In genomic region chr5:118063181-118063621, GRCm38 (mm10) we compare ENCODE assay signal across 12 mouse cellular contexts. TPM values are rescaled to one million over a fixed set of nuclear protein-coding genes. Genes with fewer than 3 reads are reported as not detected.
A peak's percentile ranks its signal among the peaks of the same experiment; 100 is the strongest.
DNase-seq lines count a peak whose midpoint lies in the region; ATAC-seq lines count a peak whose summit lies in the region.
"Had no signal": no experiment of that assay in that cellular context is flagged by ENCODE, and none has a peak within 500 bp of the region (broad histone marks: within the 10 kb centered on the region; RNA-seq: fewer than 3 reads in every experiment).

No protein-coding gene starts in this region.

- no peaks in the 10 kb centered on the region for H3K27me3 ChIP-seq in midbrain, embryonic 12.5 days
- H3K27me3 ChIP-seq: embryonic facial prominence, embryonic 15.5 days had no signal

- peak; percentile 47 for DNase-seq in adrenal gland, postnatal 14 days
- no peak for DNase-seq in adrenal gland, postnatal 4 days (ENCODE audit: low spot score in 2 of 2)
- DNase-seq in layer of hippocampus, adult 18-20 months (ENCODE audit: low spot score in 2 of 2), result peak; percentile 56 to 85
- DNase-seq in layer of hippocampus, postnatal 25 days (ENCODE audit: extremely low spot score in 1 of 2, low spot score in 1 of 2), result no peak
- peak; percentile 46 for DNase-seq in fibroblast of lung, adult 2 months (ENCODE audit: low read depth)
- DNase-seq in ovary, adult 18-20 months (ENCODE audit: low spot score), result no peak
- DNase-seq in thymus, postnatal 25 days, result no peak
- DNase-seq: B cell, adult 2 months; kidney, postnatal 4 days had no signal

- peak overlapping the region; percentile 89 for H3K27ac ChIP-seq in midbrain, embryonic 12.5 days (replicated peaks)
- H3K27ac ChIP-seq: embryonic facial prominence, embryonic 15.5 days had no signal

- ATAC-seq in midbrain, embryonic 12.5 days (ENCODE audit: low FRiP score, low read depth), result no peak

- peaks cover 39% of the 10 kb centered on the region for H3K4me1 ChIP-seq in midbrain, embryonic 12.5 days

- H3K4me3 ChIP-seq in midbrain, embryonic 12.5 days, result no peak overlapping the region
- H3K4me3 ChIP-seq: embryonic facial prominence, embryonic 15.5 days had no signal

- H3K9ac ChIP-seq in midbrain, embryonic 12.5 days (replicated peaks), result no peak overlapping the region
- H3K9ac ChIP-seq: embryonic facial prominence, embryonic 15.5 days had no signal

- no peak overlapping the region for H3K4me2 ChIP-seq in midbrain, embryonic 12.5 days (replicated peaks)
- H3K4me2 ChIP-seq: embryonic facial prominence, embryonic 15.5 days had no signal

- H3K9me3 ChIP-seq in midbrain, embryonic 12.5 days, result no peaks in the 10 kb centered on the region
- H3K9me3 ChIP-seq: embryonic facial prominence, embryonic 15.5 days had no signal

- 62% methylated on average over 8 of the region's 8 CpGs for WGBS in midbrain, embryonic 12.5 days

- H3K36me3 ChIP-seq in midbrain, embryonic 12.5 days, result peaks cover 20% of the 10 kb centered on the region

RNA-seq across cellular contexts. Expression of gene Tesc, which starts 35.7 kb away (rescaled TPM):
- total RNA-seq in adrenal gland, postnatal 14 days (2021), result 78.8 and 80.8 TPM in 2 replicates
- total RNA-seq in adrenal gland, postnatal 4 days (2021), result 10 to 100 TPM; 53.7 to 60.8 TPM
- total RNA-seq in layer of hippocampus, adult 18-20 months (2021), result 10 to 100 TPM; 92.6 to 94.2 TPM
- total RNA-seq in layer of hippocampus, postnatal 25 days (2021), result 100 to 1,000 TPM in 1 of 2 experiments, 10 to 100 TPM in 1; 80.0 to 100 TPM
- 1.5 and 1.8 TPM in 2 replicates for polyA plus RNA-seq in midbrain, embryonic 12.5 days (2016; fragmentation: Nextera tagmentation; extraction: Ambion mirVana)
- total RNA-seq: hematopoietic stem cell, adult 5-6 weeks had no signal

Comparison
In these comparisons a context has a peak if more than half of its experiments do, and no peak if none do; other contexts are left out.
1. DNase-seq: peak in adrenal gland, postnatal 14 days (single experiment), layer of hippocampus, adult 18-20 months (2 of 2) and fibroblast of lung, adult 2 months (single experiment); none in adrenal gland, postnatal 4 days (0 of 2), layer of hippocampus, postnatal 25 days (0 of 2), ovary, adult 18-20 months (single experiment) and thymus, postnatal 25 days (single experiment).